Mouse (Mus musculus) limb, embryonic 10.5 days (tissue): ENCODE measurements around the gene Zfp282. TPM values are rescaled to one million over a fixed set of nuclear protein-coding genes. Genes with fewer than 3 reads are reported as not detected.

Experiments
- DNase-seq: peaks from one replicate; pipeline ENCODE4 v3.0.0-alpha.2; 2017; ENCODE audit warnings: low spot score
- H3K27ac ChIP-seq: fragments of 300-500 bp; sonication (generic); 2 replicates; pipeline ENCODE4 v1.5.1; 2016; ENCODE audit warnings: mild to moderate bottlenecking
- H3K27me3 ChIP-seq: fragments of 300-500 bp; sonication (generic); 2 replicates; pipeline ENCODE4 v1.6.1; 2016; ENCODE audit warnings: low read depth, mild to moderate bottlenecking; ENCODE audit not compliant: poor library complexity, severe bottlenecking
- H3K36me3 ChIP-seq: fragments of 300-500 bp; sonication (generic); 2 replicates; pipeline ENCODE4 v1.6.1; 2016; ENCODE audit warnings: mild to moderate bottlenecking, moderate library complexity
- H3K4me1 ChIP-seq: fragments of 300-500 bp; sonication (generic); 2 replicates; pipeline ENCODE4 v1.6.1; 2016
- H3K4me3 ChIP-seq: fragments of 300-500 bp; sonication (generic); 2 replicates; pipeline ENCODE4 v1.5.1; 2016; ENCODE audit warnings: mild to moderate bottlenecking, moderate library complexity
- H3K9me3 ChIP-seq: fragments of 300-500 bp; sonication (generic); replicated peaks from 2 replicates; pipeline ENCODE4 v1.6.1; 2016; ENCODE audit warnings: mild to moderate bottlenecking
- WGBS: fragments of 180-500 bp; shearing (Covaris S2); methylation state at CpG from one replicate; pipeline ENCODE4 v1.1.7; 2016; 5-methylcytosine and 5-hydroxymethylcytosine counted together
- polyA plus RNA-seq: library from polyadenylated mRNA; unstranded; fragments of >200 nt; fragmentation: Nextera tagmentation; extraction: Ambion mirVana; gene quantifications from 2 replicates; pipeline ENCODE4 v1.2.1, GENCODE M21; 2016

Gene Zfp282
- polyA plus RNA-seq, 1 experiment from 2014 or later = 20.9 TPM

- peaks cover 45% of the 10 kb centered on the region for H3K27me3 ChIP-seq
- peaks cover 7% of the 10 kb centered on the region for H3K4me1 ChIP-seq
- H3K4me3 ChIP-seq = no peak overlapping the region
- H3K36me3 ChIP-seq = peaks cover 67% of the 10 kb centered on the region
- no peaks in the 10 kb centered on the region; the same call in 1 of the 2 replicates for H3K9me3 ChIP-seq
- H3K27ac ChIP-seq = no peak overlapping the region
- no peak for DNase-seq
- 99% methylated on average over 5 of the region's 5 CpGs for WGBS
Observed at GRCm38 (mm10) chr6:47906326-47906725, 29.3 kb downstream of the Zfp282 start.

- Histone ChIP-seq H3K4me3 (no peak overlapping the region), H3K9me3 (no peaks in the 10 kb centered on the region; the same call in 1 of the 2 replicates), H3K4me1 (peaks cover 7% of the 10 kb centered on the region), H3K27me3 (peaks cover 21% of the 10 kb centered on the region), H3K36me3 (peaks cover 41% of the 10 kb centered on the region), H3K27ac (no peak overlapping the region)
- no peak for DNase-seq
- WGBS = 84% methylated on average over 1 of the region's 1 CpGs
Observed at GRCm38 (mm10) chr6:47909007-47909406, 32.0 kb downstream of the Zfp282 start.

GRCm38 (mm10) chr6:47911650-47912049 is 34.6 kb downstream of the Zfp282 start:
- H3K9me3 ChIP-seq = no peaks in the 10 kb centered on the region
- H3K27ac ChIP-seq = no peak overlapping the region
- no peak for DNase-seq
- no peak overlapping the region for H3K4me3 ChIP-seq
- WGBS = 66% methylated on average over 1 of the region's 1 CpGs
- H3K4me1 ChIP-seq = no peaks in the 10 kb centered on the region
- peaks cover 15% of the 10 kb centered on the region for H3K36me3 ChIP-seq
- H3K27me3 ChIP-seq = no peaks in the 10 kb centered on the region

- 64% methylated on average over 3 of the region's 3 CpGs for WGBS
- no peak for DNase-seq
- Histone ChIP-seq H3K27me3 (no peaks in the 10 kb centered on the region), H3K36me3 (peaks cover 3% of the 10 kb centered on the region), H3K4me3 (no peak overlapping the region), H3K27ac (no peak overlapping the region), H3K4me1 (no peaks in the 10 kb centered on the region), H3K9me3 (no peaks in the 10 kb centered on the region)
Observed at GRCm38 (mm10) chr6:47912991-47913390, 36.0 kb downstream of the Zfp282 start.

GRCm38 (mm10) chr6:47917051-47917450 is 40.0 kb downstream of the Zfp282 start:
- Histone ChIP-seq H3K4me1 (peaks cover 17% of the 10 kb centered on the region), H3K4me3 (no peak overlapping the region), H3K36me3 (no peaks in the 10 kb centered on the region), H3K27ac (no peak overlapping the region), H3K9me3 (no peaks in the 10 kb centered on the region), H3K27me3 (no peaks in the 10 kb centered on the region)
- WGBS = 86% methylated on average over 5 of the region's 5 CpGs
- DNase-seq = no peak

GRCm38 (mm10) chr6:47918768-47919274 is 41.8 kb downstream of the Zfp282 start:
- WGBS = 73% methylated on average over 3 of the region's 3 CpGs
- Histone ChIP-seq H3K4me1 (peaks cover 19% of the 10 kb centered on the region), H3K27me3 (no peaks in the 10 kb centered on the region), H3K36me3 (0 out of 2 replicates have a peak, but pooled peaks cover 2% of the 10 kb centered on the region), H3K4me3 (no peak overlapping the region), H3K27ac (no peak overlapping the region), H3K9me3 (no peaks in the 10 kb centered on the region)
- DNase-seq = no peak

GRCm38 (mm10) chr6:47919646-47920446 is 42.8 kb downstream of the Zfp282 start:
- DNase-seq = no peak
- H3K27me3 ChIP-seq = no peaks in the 10 kb centered on the region
- peaks cover 19% of the 10 kb centered on the region for H3K4me1 ChIP-seq
- peak overlapping the region; percentile 86 for H3K4me3 ChIP-seq
- no peaks in the 10 kb centered on the region for H3K9me3 ChIP-seq
- 0 out of 2 replicates have a peak, but pooled peaks cover 2% of the 10 kb centered on the region for H3K36me3 ChIP-seq
- WGBS = 32% methylated on average over 11 of the region's 11 CpGs
- H3K27ac ChIP-seq = peak overlapping the region; percentile 96

- DNase-seq = peak; percentile 95
- H3K9me3 ChIP-seq = no peaks in the 10 kb centered on the region
- H3K27me3 ChIP-seq = no peaks in the 10 kb centered on the region
- H3K4me3 ChIP-seq = peak within 1 kb of the TSS; percentile 86
- 0 out of 2 replicates have a peak, but pooled peaks cover 2% of the 10 kb centered on the region for H3K36me3 ChIP-seq
- WGBS = under 1% methylated on average over 67 of the region's 67 CpGs
- H3K4me1 ChIP-seq = peaks cover 19% of the 10 kb centered on the region
- H3K27ac ChIP-seq = peak within 1 kb of the TSS; percentile 96
Observed at GRCm38 (mm10) chr6:47920447-47921340, 43.7 kb downstream of the Zfp282 start, which contains the start of gene Zfp212. Gene Zfp212 (plus strand): TSS chr6:47920476.

GRCm38 (mm10) chr6:47942461-47942860 is 65.5 kb downstream of the Zfp282 start:
- Histone ChIP-seq H3K36me3 (peaks cover 19% of the 10 kb centered on the region), H3K9me3 (no peaks in the 10 kb centered on the region), H3K27me3 (no peaks in the 10 kb centered on the region), H3K4me3 (peak overlapping the region; percentile 53), H3K4me1 (peaks cover 12% of the 10 kb centered on the region), H3K27ac (peak overlapping the region; percentile 90)
- 55% methylated on average over 12 of the region's 12 CpGs for WGBS
- no peak for DNase-seq

- 10% methylated on average over 64 of the region's 64 CpGs for WGBS
- H3K27ac ChIP-seq = peak overlapping the region; percentile 90
- peaks cover 12% of the 10 kb centered on the region for H3K4me1 ChIP-seq
- H3K9me3 ChIP-seq = no peaks in the 10 kb centered on the region
- H3K4me3 ChIP-seq = peak overlapping the region; percentile 53
- H3K36me3 ChIP-seq = peaks cover 19% of the 10 kb centered on the region
- DNase-seq = peak; percentile 84
- H3K27me3 ChIP-seq = no peaks in the 10 kb centered on the region
Observed at GRCm38 (mm10) chr6:47943021-47943691, 66.2 kb downstream of the Zfp282 start.

GRCm38 (mm10) chr6:47943721-47944120 is 66.7 kb downstream of the Zfp282 start:
- Histone ChIP-seq H3K27me3 (no peaks in the 10 kb centered on the region), H3K9me3 (no peaks in the 10 kb centered on the region), H3K27ac (peak overlapping the region; percentile 90), H3K4me1 (peaks cover 12% of the 10 kb centered on the region), H3K36me3 (peaks cover 19% of the 10 kb centered on the region), H3K4me3 (peak overlapping the region; percentile 53)
- 84% methylated on average over 3 of the region's 3 CpGs for WGBS
- DNase-seq = no peak

- Histone ChIP-seq H3K4me1 (peaks cover 11% of the 10 kb centered on the region), H3K27me3 (no peaks in the 10 kb centered on the region), H3K27ac (no peak overlapping the region), H3K9me3 (no peaks in the 10 kb centered on the region), H3K36me3 (peaks cover 19% of the 10 kb centered on the region), H3K4me3 (no peak overlapping the region)
- no peak for DNase-seq
- WGBS = 95% methylated on average over 4 of the region's 4 CpGs
Observed at GRCm38 (mm10) chr6:47947388-47947787, 70.4 kb downstream of the Zfp282 start.
